Mouse (Mus musculus): Measurements from ENCODE around the gene Asic3.

GRCm38 (mm10) chr5:24400362-24400761 lies 12.8 kb upstream of the Asic3 start:
- TF ChIP-seq POLR2A (IDR thresholded peaks at IDR 0.05; ENCODE audit: borderline replicate concordance, control insufficient read depth, low read depth, low read length) (no peak), CTCF (IDR thresholded peaks at IDR 0.05; ENCODE audit: control insufficient read depth, insufficient read depth, low read length) (no peak)

All from bone marrow, adult 2 months (tissue).